Mouse (Mus musculus) bone marrow macrophage, adult 2 months (primary cell): ENCODE data around the gene Serpina3g.

Experiments
- CTCF ChIP-seq: IDR thresholded peaks from 2 replicates; pipeline ENCODE4 v1.5.1; 2012; ENCODE audit warnings: low read depth, mild to moderate bottlenecking, low read length, moderate library complexity
- POLR2A ChIP-seq: IDR thresholded peaks from 2 replicates; pipeline ENCODE4 v1.6.1; 2012; ENCODE audit warnings: mild to moderate bottlenecking, low read depth, low read length, borderline replicate concordance

DNA sequence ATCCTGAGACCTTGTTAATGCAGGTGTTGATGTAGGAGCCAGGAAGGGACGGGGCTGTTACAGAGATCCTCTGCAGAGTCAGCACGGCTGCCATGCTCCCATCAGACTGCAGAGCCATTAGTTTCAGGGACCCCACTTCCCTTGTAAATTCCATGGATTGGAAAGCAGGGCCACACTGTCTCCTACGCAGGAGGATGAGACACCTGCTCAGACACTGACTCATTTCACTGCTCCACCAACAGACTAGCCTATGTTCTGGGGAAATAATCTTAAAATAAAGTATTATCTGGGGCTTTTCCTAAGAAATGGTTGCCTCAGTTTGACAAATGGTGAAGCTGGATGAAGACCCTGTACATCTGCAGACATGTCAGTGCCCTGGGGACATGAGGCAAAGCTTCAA, 12.2 kb downstream of the Serpina3g start:
- no peak for TF ChIP-seq POLR2A
- no peak for TF ChIP-seq CTCF
